Mouse (Mus musculus) MEL (cell line): Measurements from ENCODE around the gene Ksr1. TPM values are rescaled to one million over a fixed set of nuclear protein-coding genes. Genes with fewer than 3 reads are reported as not detected.

Experiments used
- DNase-seq: peaks from one replicate; pipeline ENCODE4 v3.0.0; 2011; ENCODE audit warnings: low read depth, low spot score
- H3K27ac ChIP-seq: 2 replicates; pipeline ENCODE4 v1.5.1; 2012; ENCODE audit warnings: low read depth, mild to moderate bottlenecking, control low read depth, low read length, moderate library complexity; ENCODE audit not compliant: control insufficient read depth
- H3K27me3 ChIP-seq, 2 experiments: fragments of 150-350 bp in 1 of 2; sonication (generic) in 1 of 2; 2 replicates each; pipeline ENCODE4 v1.6.1; 2012; ENCODE audit warnings: low read length in 2 of 2, mild to moderate bottlenecking in 2 of 2, improper control_type of control experiment in 1 of 2, moderate library complexity in 1 of 2; ENCODE audit not compliant: insufficient read depth in 2 of 2, control insufficient read depth in 1 of 2
- H3K36me3 ChIP-seq, 2 experiments: 2 replicates each; pipeline ENCODE4 v1.6.1; 2012 to 2014; ENCODE audit warnings: low read length in 2 of 2, improper control_type of control experiment in 1 of 2, inconsistent platforms in 1 of 2, mild to moderate bottlenecking in 1 of 2; ENCODE audit not compliant: insufficient read depth in 2 of 2, control insufficient read depth in 1 of 2
- H3K4me1 ChIP-seq, 2 experiments: fragments of 150-350 bp in 1 of 2; sonication (generic) in 1 of 2; 2 replicates each; pipeline ENCODE4 v1.6.1; 2012; ENCODE audit warnings: low read length in 2 of 2, improper control_type of control experiment in 1 of 2, mild to moderate bottlenecking in 1 of 2; ENCODE audit not compliant: insufficient read depth in 2 of 2, control insufficient read depth in 1 of 2
- H3K4me3 ChIP-seq, 2 experiments: fragments of 150-350 bp in 1 of 2; sonication (generic) in 1 of 2; 2 replicates each; pipeline ENCODE4 v1.5.1; 2012; ENCODE audit warnings: low read depth in 2 of 2, low read length in 2 of 2, mild to moderate bottlenecking in 2 of 2, moderate library complexity in 2 of 2, control low read depth in 1 of 2, improper control_type of control experiment in 1 of 2; ENCODE audit not compliant: control insufficient read depth in 1 of 2, insufficient read depth in 1 of 2
- H3K79me2 ChIP-seq: 2 replicates; pipeline ENCODE4 v1.6.1; 2012; ENCODE audit warnings: mild to moderate bottlenecking, low read length, moderate library complexity; ENCODE audit not compliant: control insufficient read depth, poor library complexity, insufficient read depth
- H3K9ac ChIP-seq: 2 replicates; pipeline ENCODE4 v1.6.1; 2012; ENCODE audit warnings: low read depth, mild to moderate bottlenecking, control low read depth, low read length, moderate library complexity; ENCODE audit not compliant: control insufficient read depth, poor library complexity, severe bottlenecking
- H3K9me3 ChIP-seq: fragments of 150-350 bp; sonication (generic); replicated peaks from 2 replicates; pipeline ENCODE4 v1.6.1; 2012; ENCODE audit warnings: mild to moderate bottlenecking, low read length, improper control_type of control experiment, moderate library complexity; ENCODE audit not compliant: insufficient read depth
- BHLHE40 ChIP-seq: IDR thresholded peaks from 2 replicates; pipeline ENCODE4 v1.6.1; 2012; ENCODE audit warnings: low read depth, mild to moderate bottlenecking, inconsistent platforms, low read length, improper control_type of control experiment, borderline replicate concordance
- CTCF ChIP-seq, 3 experiments: IDR thresholded peaks in 2 of 3; conservative IDR thresholded peaks in 1 of 3; 2 replicates each; pipeline ENCODE4 v1.5.1; 2011 to 2012; ENCODE audit warnings: low read length in 3 of 3, low read depth in 2 of 3, mild to moderate bottlenecking in 2 of 3, improper control_type of control experiment in 1 of 3, inconsistent platforms in 1 of 3, mixed read lengths in 1 of 3, moderate library complexity in 1 of 3; ENCODE audit not compliant: control insufficient read depth in 1 of 3, insufficient read depth in 1 of 3, poor library complexity in 1 of 3, severe bottlenecking in 1 of 3
- E2F4 ChIP-seq: IDR thresholded peaks from 2 replicates; pipeline ENCODE4 v1.6.1; 2011; ENCODE audit warnings: low read depth, low read length, improper control_type of control experiment, borderline replicate concordance
- EP300 ChIP-seq, 2 experiments: IDR thresholded peaks; 2 replicates each; pipeline ENCODE4 v1.6.1; 2011; ENCODE audit warnings: improper control_type of control experiment in 2 of 2, low read length in 2 of 2, low read depth in 1 of 2, mild to moderate bottlenecking in 1 of 2
- GABPA ChIP-seq: IDR thresholded peaks from 2 replicates; pipeline ENCODE4 v1.6.1; 2012; ENCODE audit warnings: low read depth, mild to moderate bottlenecking, inconsistent platforms, low read length, improper control_type of control experiment, moderate library complexity
- JUND ChIP-seq: IDR thresholded peaks from 2 replicates; pipeline ENCODE4 v1.6.1; 2011; ENCODE audit warnings: low read depth, mild to moderate bottlenecking, improper control_type of control experiment, low read length
- KAT2A ChIP-seq: conservative IDR thresholded peaks from 2 replicates; pipeline ENCODE4 v1.6.1; 2012; ENCODE audit warnings: low read depth, low read length, improper control_type of control experiment, inconsistent platforms
- MAFK ChIP-seq: IDR thresholded peaks from 2 replicates; pipeline ENCODE4 v1.6.1; 2011; ENCODE audit warnings: low read depth, mild to moderate bottlenecking, low read length, improper control_type of control experiment, borderline replicate concordance
- MEF2A ChIP-seq: IDR thresholded peaks from 2 replicates; pipeline ENCODE4 v1.6.1; 2014; ENCODE audit warnings: low read depth, mild to moderate bottlenecking, inconsistent platforms, low read length, improper control_type of control experiment; ENCODE audit not compliant: poor library complexity, insufficient replicate concordance, severe bottlenecking; ENCODE audit errors: extremely low read depth
- MXI1 ChIP-seq: IDR thresholded peaks from 2 replicates; pipeline ENCODE4 v1.6.1; 2011; ENCODE audit warnings: mild to moderate bottlenecking, low read depth, low read length, improper control_type of control experiment
- MYC ChIP-seq: IDR thresholded peaks from 2 replicates; pipeline ENCODE4 v1.6.1; 2011; ENCODE audit warnings: low read depth, mild to moderate bottlenecking, low read length, improper control_type of control experiment, moderate library complexity
- NELFE ChIP-seq: IDR thresholded peaks from 2 replicates; pipeline ENCODE4 v1.6.1; 2011; ENCODE audit warnings: low read depth, low read length, improper control_type of control experiment
- NRF1 ChIP-seq: IDR thresholded peaks from 2 replicates; pipeline ENCODE4 v1.6.1; 2014; ENCODE audit warnings: low read depth, mild to moderate bottlenecking, inconsistent platforms, low read length, improper control_type of control experiment, moderate library complexity; ENCODE audit not compliant: poor library complexity, insufficient read depth, severe bottlenecking
- POLR2A ChIP-seq, 2 experiments: IDR thresholded peaks; 2 replicates each; pipeline ENCODE4 v1.6.1; 2011 to 2012; ENCODE audit warnings: low read length in 2 of 2, mild to moderate bottlenecking in 2 of 2, control low read depth in 1 of 2, improper control_type of control experiment in 1 of 2, low read depth in 1 of 2, moderate library complexity in 1 of 2; ENCODE audit not compliant: control insufficient read depth in 1 of 2, insufficient read depth in 1 of 2, poor library complexity in 1 of 2
- POLR2AphosphoS2 ChIP-seq: IDR thresholded peaks from 2 replicates; pipeline ENCODE4 v1.6.1; 2011; ENCODE audit warnings: low read length, improper control_type of control experiment
- RCOR1 ChIP-seq: IDR thresholded peaks from 2 replicates; pipeline ENCODE4 v1.6.1; 2012; ENCODE audit warnings: low read depth, mild to moderate bottlenecking, inconsistent platforms, low read length, improper control_type of control experiment
- SIN3A ChIP-seq: IDR thresholded peaks from 2 replicates; pipeline ENCODE4 v1.6.1; 2012; ENCODE audit warnings: low read length, improper control_type of control experiment, inconsistent platforms
- SMC3 ChIP-seq: IDR thresholded peaks from 2 replicates; pipeline ENCODE4 v1.6.1; 2011; ENCODE audit warnings: low read depth, low read length, improper control_type of control experiment
- TBP ChIP-seq: IDR thresholded peaks from 2 replicates; pipeline ENCODE4 v1.8.0; 2011; ENCODE audit warnings: low read depth, low read length, improper control_type of control experiment
- TCF12 ChIP-seq: IDR thresholded peaks from 2 replicates; pipeline ENCODE4 v1.6.1; 2014; ENCODE audit warnings: low read depth, mild to moderate bottlenecking, inconsistent platforms, low read length, improper control_type of control experiment, moderate library complexity
- UBTF ChIP-seq: IDR thresholded peaks from 2 replicates; pipeline ENCODE4 v1.6.1; 2012; ENCODE audit warnings: low read depth, mild to moderate bottlenecking, inconsistent platforms, low read length, improper control_type of control experiment, moderate library complexity, borderline replicate concordance; ENCODE audit not compliant: insufficient read depth
- USF1 ChIP-seq: IDR thresholded peaks from 2 replicates; pipeline ENCODE4 v1.6.1; 2014; ENCODE audit warnings: low read depth, mild to moderate bottlenecking, inconsistent platforms, low read length, improper control_type of control experiment, moderate library complexity
- USF2 ChIP-seq, 2 experiments: IDR thresholded peaks; 2 replicates each; pipeline ENCODE4 v1.6.1; 2011 to 2012; ENCODE audit warnings: improper control_type of control experiment in 2 of 2, low read length in 2 of 2, borderline replicate concordance in 1 of 2, inconsistent platforms in 1 of 2, low read depth in 1 of 2, mild to moderate bottlenecking in 1 of 2; ENCODE audit not compliant: insufficient read depth in 1 of 2
- ZKSCAN1 ChIP-seq: IDR thresholded peaks from 2 replicates; pipeline ENCODE4 v1.6.1; 2012; ENCODE audit warnings: low read depth, mild to moderate bottlenecking, inconsistent platforms, low read length, improper control_type of control experiment, moderate library complexity
- ZMIZ1 ChIP-seq: IDR thresholded peaks from 2 replicates; pipeline ENCODE4 v1.6.1; 2012; ENCODE audit warnings: low read depth, mild to moderate bottlenecking, inconsistent platforms, low read length, improper control_type of control experiment, moderate library complexity
- polyA plus RNA-seq, 2 experiments: library from polyadenylated mRNA; stranded (reverse) in 1 of 2; unstranded in 1 of 2; fragments of >175 nt in 1 of 2; fragments of >200 nt in 1 of 2; gene quantifications; 2 replicates each; pipeline versions ENCODE4 v1.2.1 to v1.2.4; 2012; ENCODE audit warnings: low replicate concordance in 2 of 2, low read depth in 1 of 2; ENCODE audit not compliant: insufficient read length in 2 of 2, insufficient read depth in 1 of 2, missing spikeins in 1 of 2
- total RNA-seq: library from RNA; depleted of rRNA; stranded (reverse); fragments of 300-350 nt; gene quantifications from 2 replicates; pipeline ENCODE4 v1.2.3, GENCODE M21; 2012

The Ksr1 gene
- total and polyA plus RNA-seq, 3 experiments = 9.7 to 18.4 TPM; not detected in 1

GRCm38 (mm10) chr11:79053437-79053836 lies 92.8 kb downstream of the Ksr1 start (continued):
- TF ChIP-seq KAT2A (no peak), POLR2A (IDR thresholded peaks at IDR 0.05; ENCODE audit: control insufficient read depth in 1 of 2, insufficient read depth in 1 of 2, low read depth in 1 of 2, low read length in 2 of 2, poor library complexity in 1 of 2) (no peak), E2F4 (no peak), TCF12 (peak; percentile 77), SMC3 (no peak), MYC (peak; percentile 86), TBP (0 out of 2 replicates have a peak, but pooled peaks have one; percentile 33), UBTF (no peak), MAFK (peak; percentile 67; the same call in 1 of the 2 replicates), EP300 (IDR thresholded peaks at IDR 0.05; ENCODE audit: low read depth in 1 of 2, low read length in 2 of 2) (peak; percentile 85), NELFE (no peak), MEF2A (peak; percentile 51; the same call in 1 of the 2 replicates), NRF1 (no peak), ZKSCAN1 (0 out of 2 replicates have a peak, but pooled peaks have one; percentile 34), ZMIZ1 (no peak), USF1 (0 out of 2 replicates have a peak, but pooled peaks have one; percentile 24), MXI1 (peak; percentile 97), GABPA (no peak), CTCF (IDR thresholded peaks at IDR 0.05 in 2 of 3, conservative IDR thresholded peaks at IDR 0.05 in 1 of 3; ENCODE audit: control insufficient read depth in 1 of 3, insufficient read depth in 1 of 3, low read depth in 2 of 3, low read length in 3 of 3, poor library complexity in 1 of 3, severe bottlenecking in 1 of 3) (no peak)

GRCm38 (mm10) chr11:79052769-79053168 lies 93.4 kb downstream of the Ksr1 start:
- peak overlapping the region; percentile 80 for H3K27ac ChIP-seq
- no peak for DNase-seq
- H3K9me3 ChIP-seq = no peaks in the 10 kb centered on the region
- peaks cover 0 to 53% of the 10 kb centered on the region in 2 experiments; a peak in 2 of 4 replicates for H3K36me3 ChIP-seq
- peaks cover 44 to 60% of the 10 kb centered on the region in 2 experiments for H3K4me1 ChIP-seq
- H3K9ac ChIP-seq = no peak overlapping the region; the same call in 1 of the 2 replicates
- H3K4me3 ChIP-seq = no peak overlapping the region
- no peaks in the 10 kb centered on the region for H3K27me3 ChIP-seq
- no peaks in the 10 kb centered on the region for H3K79me2 ChIP-seq
- TF ChIP-seq BHLHE40 (no peak), GABPA (no peak), SIN3A (no peak), NRF1 (no peak), SMC3 (no peak), RCOR1 (no peak), KAT2A (no peak), UBTF (no peak), JUND (no peak), USF2 (IDR thresholded peaks at IDR 0.05; ENCODE audit: borderline replicate concordance in 1 of 2, insufficient read depth in 1 of 2, low read depth in 1 of 2, low read length in 2 of 2) (no peak), POLR2AphosphoS2 (no peak)
